Mouse (Mus musculus): ENCODE measurements around the gene Mmp15.
A peak's percentile ranks its signal among the peaks of the same experiment; 100 is the strongest.
"Not testable (repeated sequence)": the region's sequence is repeated elsewhere in the genome, so short reads cannot be mapped to it uniquely, and the experiment has no call there.

The Mmp15 gene

GRCm38 (mm10) chr8:95377101-95377500 lies 25.0 kb downstream of the Mmp15 start:
- DNase-seq (ENCODE audit: low spot score in 2 of 2): no peak

DNA sequence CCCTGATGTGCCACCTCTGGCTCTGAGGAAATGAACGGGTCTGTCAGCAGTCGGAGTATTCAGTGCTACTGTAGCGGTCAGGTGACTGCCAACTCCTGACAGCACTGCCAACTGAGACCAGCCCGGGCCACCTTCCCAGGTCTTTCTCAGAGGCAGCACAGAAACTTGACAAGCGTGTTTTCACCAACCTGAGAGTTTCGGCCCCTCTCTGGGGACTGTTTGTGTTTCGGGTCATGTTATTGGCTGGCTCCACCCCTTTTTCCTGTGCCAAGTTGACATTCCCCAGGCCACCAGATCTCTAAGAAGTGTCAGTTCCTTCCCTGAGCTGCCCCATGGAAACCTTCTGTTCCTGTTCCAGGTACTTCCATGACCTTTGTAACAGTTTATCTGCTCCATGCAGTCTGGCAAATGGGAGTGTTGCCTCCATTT lies 25.8 kb downstream of the Mmp15 start:
- DNase-seq (ENCODE audit: low spot score in 2 of 2): peak; percentile 55 to 77

- not testable (repeated sequence) for DNase-seq (ENCODE audit: low spot score in 2 of 2)
These were observed 26.9 kb downstream of the Mmp15 start for GRCm38 (mm10) chr8:95378928-95379327.

- DNase-seq (ENCODE audit: low spot score in 2 of 2): no peak
These were observed 28.9 kb downstream of the Mmp15 start for GRCm38 (mm10) chr8:95380953-95381352.

DNA sequence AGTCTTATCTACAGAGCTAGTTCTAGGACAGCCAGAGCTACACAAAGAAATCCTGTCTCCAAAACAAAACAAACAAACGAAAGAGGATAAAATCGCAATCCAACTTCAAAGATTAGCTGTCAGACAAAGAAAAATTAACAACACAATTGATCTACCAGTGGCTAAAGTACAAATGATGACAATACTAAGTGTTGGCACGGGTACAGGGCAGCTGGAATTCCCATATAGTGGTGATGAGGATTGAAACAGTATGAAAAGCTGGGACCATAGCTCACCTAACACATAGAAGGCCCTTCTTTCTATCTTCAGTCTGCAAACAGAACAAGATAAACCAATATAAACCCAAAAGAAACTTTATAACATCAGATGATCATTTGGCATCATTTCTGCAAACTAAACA lies 29.5 kb downstream of the Mmp15 start:
- no peak for DNase-seq (ENCODE audit: low spot score in 2 of 2)

- no peak for DNase-seq (ENCODE audit: low spot score in 2 of 2)
These were observed 32.4 kb downstream of the Mmp15 start for GRCm38 (mm10) chr8:95384501-95384900.

DNA sequence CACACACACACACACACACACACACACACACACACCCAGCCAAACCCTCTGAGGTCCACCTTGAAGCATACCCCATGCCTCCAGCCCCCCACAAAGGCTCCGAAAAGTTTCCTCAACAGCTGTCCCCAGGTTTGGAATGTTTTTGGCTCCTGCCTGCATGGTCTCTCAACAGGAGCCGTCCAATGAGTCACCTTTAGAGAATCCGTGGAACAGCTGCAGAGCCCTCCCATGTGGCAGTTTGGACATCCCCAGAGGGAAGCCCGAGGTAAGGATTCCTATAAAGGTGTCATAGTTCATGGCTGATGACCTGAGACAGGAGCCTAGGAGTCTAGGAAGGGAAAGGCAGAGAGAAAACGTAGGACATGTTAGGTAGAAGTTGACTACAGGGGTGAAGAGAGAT lies 34.0 kb downstream of the Mmp15 start:
- DNase-seq (ENCODE audit: low spot score in 2 of 2): no peak

DNA sequence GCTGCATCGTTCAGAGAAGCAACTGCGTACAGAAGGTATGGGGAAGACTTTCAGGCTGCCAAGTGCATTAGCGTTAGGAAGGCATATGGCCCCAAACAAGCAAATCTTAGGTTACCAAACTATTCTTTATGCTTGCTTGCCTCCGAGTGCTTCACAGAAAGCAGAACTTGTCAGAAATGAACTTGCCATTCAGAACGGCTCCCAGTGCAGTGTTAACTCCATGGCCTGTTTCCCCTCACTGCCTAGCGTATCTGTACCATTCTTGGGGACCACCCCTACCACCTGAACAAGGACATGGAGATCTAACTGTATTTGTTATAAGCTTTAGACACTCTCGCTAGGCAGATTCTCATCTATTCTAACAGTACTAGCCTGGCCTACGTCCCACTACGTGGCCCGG lies 35.2 kb downstream of the Mmp15 start:
- DNase-seq (ENCODE audit: low spot score in 2 of 2): no peak

- no peak for DNase-seq (ENCODE audit: low spot score in 2 of 2)
These were observed 35.9 kb downstream of the Mmp15 start for GRCm38 (mm10) chr8:95387936-95388335.

DNA sequence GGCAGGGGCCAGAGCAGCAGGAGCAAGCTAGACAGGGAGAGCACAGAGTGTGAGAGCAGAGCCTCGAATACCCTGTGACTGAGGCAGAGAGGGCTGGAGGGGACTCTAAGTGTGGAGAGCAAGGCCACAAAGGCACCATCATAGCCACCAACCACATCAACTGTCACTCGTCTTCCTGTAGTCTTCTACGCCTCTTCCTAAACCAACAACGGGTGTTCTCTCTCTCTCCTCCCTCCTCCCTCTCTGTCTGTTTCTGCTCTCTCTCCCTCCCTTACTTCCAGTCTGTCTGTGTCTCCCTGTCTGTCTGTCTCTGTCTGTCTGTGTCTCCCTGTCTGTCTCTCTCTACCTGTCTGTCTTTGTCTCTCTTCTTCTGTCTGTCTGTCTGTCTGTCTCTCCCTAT lies 38.2 kb downstream of the Mmp15 start:
- no peak for DNase-seq (ENCODE audit: low spot score in 2 of 2)

DNA sequence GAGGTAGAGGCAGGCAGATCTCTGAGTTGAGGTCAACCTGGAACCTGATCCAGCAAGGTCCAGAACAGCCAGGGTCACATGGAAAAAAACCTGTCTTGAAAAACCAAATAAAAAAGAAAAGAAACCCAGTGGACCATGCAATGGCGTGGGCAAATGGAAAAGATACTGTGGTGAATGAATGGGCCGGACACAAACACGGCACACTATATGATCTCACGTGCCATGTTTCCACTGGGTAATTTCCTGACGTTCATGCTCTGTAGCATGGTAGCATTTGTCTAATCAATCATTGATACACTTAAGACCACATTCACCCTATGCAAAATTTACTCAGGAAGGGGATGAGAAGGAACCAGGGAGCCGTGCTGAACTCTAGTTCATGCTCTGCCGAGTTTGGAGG lies 39.0 kb downstream of the Mmp15 start:
- DNase-seq (ENCODE audit: low spot score in 2 of 2): no peak

GRCm38 (mm10) chr8:95392604-95393003 lies 40.5 kb downstream of the Mmp15 start:
- DNase-seq (ENCODE audit: low spot score in 2 of 2): no peak

DNA sequence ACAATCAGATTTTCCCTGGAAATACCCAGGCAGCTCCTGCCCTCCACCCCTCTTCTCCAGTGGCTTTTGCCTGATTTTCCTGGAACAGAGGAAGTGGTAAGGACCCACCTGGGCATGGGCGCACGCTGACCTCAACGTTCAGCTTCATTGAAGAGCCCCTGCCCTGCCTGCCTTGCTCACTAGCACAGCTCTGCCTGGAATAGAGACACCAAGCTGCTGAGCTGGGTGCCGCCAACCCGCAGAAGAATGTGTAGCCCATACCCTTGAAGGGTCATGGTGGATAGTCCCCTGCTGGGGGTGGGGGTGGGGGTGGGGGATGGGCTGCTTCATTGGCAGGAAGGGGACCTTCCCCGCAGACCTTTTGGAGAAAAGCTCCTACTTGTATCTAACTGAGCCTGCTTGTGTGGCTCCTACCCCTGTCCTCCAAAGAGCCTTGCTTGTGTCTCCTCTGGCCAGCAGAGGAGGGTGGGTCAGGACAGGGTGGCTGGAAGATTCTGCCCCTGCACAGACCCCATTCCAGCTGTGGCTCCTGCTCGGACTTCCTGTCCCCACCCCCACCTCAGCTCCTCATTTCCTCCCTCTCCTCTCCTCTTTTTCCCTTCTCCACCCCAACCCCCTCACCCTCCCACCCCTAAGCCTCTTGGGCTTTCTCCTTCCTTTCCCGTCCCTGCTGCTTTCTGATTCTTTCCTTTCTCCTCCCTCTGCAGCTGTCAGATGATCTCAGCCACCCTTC lies 43.3 kb downstream of the Mmp15 start:
- DNase-seq (ENCODE audit: low spot score in 2 of 2): no peak

- no peak for DNase-seq (ENCODE audit: low spot score in 2 of 2)
These were observed 44.7 kb downstream of the Mmp15 start for GRCm38 (mm10) chr8:95396752-95397151.

DNA sequence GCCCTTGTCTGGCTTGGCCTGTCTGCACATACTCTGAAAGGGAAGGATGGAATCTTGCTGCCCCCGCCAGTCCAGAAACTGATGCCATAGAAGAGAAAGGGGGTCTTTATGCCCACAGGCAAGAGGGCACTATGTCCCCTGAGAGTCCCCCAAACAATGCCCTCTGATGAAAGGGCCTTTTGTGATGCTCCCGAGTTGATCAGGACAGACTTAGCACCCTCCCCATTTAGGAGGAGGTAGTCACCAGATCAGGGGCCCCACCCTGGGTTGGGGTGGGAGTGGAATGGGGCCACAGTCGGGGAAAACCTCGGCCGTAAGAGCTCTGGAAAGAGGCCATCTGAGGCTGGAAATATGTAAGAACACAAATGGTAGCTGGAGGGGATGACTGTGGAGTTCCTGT lies 45.1 kb downstream of the Mmp15 start:
- no peak for DNase-seq (ENCODE audit: low spot score in 2 of 2)

GRCm38 (mm10) chr8:95399131-95399530 lies 47.1 kb downstream of the Mmp15 start:
- DNase-seq (ENCODE audit: low spot score in 2 of 2): no peak

GRCm38 (mm10) chr8:95401091-95401490 lies 49.0 kb downstream of the Mmp15 start:
- no peak for DNase-seq (ENCODE audit: low spot score in 2 of 2)

DNA sequence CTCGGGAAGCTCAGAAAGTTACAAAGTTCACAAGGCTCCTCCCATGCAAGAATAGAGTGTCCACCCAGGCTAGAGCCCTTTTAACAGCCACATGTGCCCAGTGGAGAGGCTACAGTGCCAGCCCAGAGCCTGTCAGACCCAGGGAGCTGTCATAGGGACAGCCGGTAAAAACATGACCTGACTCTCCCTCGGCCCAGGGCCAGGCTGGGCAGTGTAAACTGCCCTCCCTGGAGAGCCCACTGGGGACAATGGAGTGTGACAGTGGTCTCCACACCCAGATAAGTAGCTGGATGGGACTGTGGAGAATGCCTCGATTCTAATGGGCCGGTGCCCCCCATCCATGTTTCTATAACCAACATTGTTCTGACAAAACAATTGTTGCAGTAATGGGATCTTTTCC lies 57.5 kb downstream of the Mmp15 start:
- no peak for DNase-seq (ENCODE audit: low spot score in 2 of 2)

- no peak for DNase-seq (ENCODE audit: low spot score in 2 of 2)
These were observed 59.4 kb downstream of the Mmp15 start for GRCm38 (mm10) chr8:95411309-95411972.

DNA sequence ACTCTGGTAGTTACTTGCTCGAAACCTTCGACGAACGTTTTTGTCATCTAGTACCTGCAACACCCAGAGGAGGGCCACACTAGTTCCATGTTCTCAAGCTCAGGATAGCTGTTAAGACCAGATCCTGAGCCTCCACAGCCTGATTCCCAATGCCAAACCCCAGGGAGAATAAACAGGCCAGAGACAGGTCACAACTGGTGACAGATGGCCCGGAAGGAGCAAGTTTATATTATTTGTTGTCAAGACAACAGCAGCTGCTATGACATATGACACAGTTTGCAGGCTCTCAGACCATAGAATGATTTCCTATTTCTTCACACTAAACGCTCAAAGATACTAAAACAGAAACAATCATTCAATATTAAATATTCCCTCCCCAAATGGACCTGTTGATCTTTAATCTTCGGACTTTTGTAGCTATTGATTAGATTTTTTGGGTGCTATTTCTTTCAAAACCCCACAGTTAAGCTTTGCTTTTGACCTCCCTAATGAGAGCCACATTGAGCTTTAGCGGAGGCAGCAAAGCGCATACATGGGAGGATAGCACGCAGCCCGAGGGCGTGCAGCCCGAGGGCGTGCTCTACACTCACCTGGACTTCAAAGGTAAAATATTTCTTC lies 70.2 kb downstream of the Mmp15 start:
- no peak for DNase-seq (ENCODE audit: low spot score in 2 of 2)

All from urinary bladder, postnatal 36 days (tissue).